Mouse (Mus musculus): Measurements from ENCODE around the gene Frmd4a. TPM values are rescaled to one million over a fixed set of nuclear protein-coding genes. Genes with fewer than 3 reads are reported as not detected.

The Frmd4a gene
- total RNA-seq, 2 experiments from 2014 or later = 57.7 to 65.1 TPM

DNA sequence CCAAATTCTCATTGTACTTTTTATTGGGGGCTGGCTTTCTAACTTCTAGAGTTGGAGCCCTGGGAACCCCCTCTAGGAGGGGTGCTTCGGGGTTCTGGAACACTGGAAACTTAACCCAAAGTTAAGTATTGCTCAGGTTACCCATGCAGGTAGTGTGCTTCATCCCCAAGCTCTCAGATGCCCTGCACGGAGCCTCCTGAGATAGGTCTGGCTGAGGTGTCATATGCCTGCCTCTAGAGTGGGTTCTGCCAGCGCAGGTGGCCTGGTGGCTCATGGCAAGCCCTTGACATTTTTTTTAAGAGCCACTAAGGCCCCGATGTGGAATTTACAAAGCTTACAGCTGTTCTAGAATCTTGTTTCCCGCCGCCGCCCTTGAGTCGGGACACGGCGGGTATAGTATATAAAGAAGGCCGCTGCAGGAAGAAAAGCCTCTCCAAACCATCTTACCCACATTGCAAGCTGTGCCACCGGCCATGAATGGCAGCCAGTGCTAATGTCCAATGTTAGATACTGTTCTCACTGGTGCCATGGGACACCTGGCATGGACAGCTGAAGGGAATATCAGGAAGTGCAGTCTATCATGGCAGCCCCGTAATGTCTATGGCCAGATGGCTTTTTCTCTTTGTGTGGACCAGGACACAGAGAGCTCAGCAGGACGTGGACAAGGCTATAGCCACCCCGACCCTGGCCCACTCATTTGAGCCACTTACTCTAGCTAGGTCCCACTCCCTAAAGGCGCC, 396.2 kb downstream of the Frmd4a start:
- Histone ChIP-seq H3K4me3 (no peak overlapping the region), H3K27ac (no peak overlapping the region)
- no peak for DNase-seq (ENCODE audit: extremely low spot score in 1 of 2, low spot score in 2 of 2)
- intact Hi-C loops (cut with DNase I) = no loop called here
- TF ChIP-seq CTCF (IDR thresholded peaks at IDR 0.05) = no peak

DNA sequence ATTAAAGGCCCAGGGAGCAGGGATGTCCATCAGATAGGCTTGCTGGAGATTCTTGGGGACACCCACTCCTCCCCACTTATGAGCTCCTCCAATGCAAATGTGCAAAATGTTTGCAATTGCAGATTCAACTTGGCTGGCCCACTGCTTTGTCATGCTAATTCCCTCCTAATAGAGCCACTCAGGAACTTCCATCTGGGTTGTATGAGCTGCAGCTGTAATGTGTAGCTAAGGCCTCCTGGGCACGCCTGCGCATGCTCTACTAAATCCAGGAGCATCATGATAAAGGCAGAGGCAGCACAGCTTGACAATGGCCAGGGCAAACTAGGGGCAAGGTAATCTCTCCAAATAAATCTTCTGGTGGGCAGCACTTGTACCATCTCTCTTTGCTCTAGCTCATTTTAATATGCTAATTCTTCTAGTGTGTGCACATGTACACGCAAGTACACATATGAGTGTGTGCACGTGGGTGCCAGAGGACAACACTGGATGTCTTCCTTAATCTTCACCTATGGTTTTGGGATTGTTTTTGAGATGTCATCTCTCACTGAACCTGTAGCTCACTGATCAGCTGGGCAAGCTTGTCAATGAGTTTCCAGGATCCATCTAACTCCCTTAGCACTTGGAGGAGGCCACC, 403.3 kb downstream of the Frmd4a start:
- no peak overlapping the region for H3K27ac ChIP-seq
- H3K4me3 ChIP-seq = no peak overlapping the region
- DNase-seq (ENCODE audit: extremely low spot score in 1 of 2, low spot score in 2 of 2) = no peak
- TF ChIP-seq CTCF (IDR thresholded peaks at IDR 0.05) = no peak
- intact Hi-C loops (cut with DNase I) = no loop called here

- no peak overlapping the region for H3K27ac ChIP-seq
- TF ChIP-seq CTCF (IDR thresholded peaks at IDR 0.05) = no peak
- intact Hi-C loops (cut with DNase I) = no loop called here
- H3K4me3 ChIP-seq = no peak overlapping the region
- no peak for DNase-seq (ENCODE audit: extremely low spot score in 1 of 2, low spot score in 2 of 2)
These were observed 404.2 kb downstream of the Frmd4a start for GRCm38 (mm10) chr2:4421757-4422156.

- no peak for DNase-seq (ENCODE audit: extremely low spot score in 1 of 2, low spot score in 2 of 2)
- intact Hi-C loops (cut with DNase I) = no loop called here
- no peak for TF ChIP-seq CTCF (IDR thresholded peaks at IDR 0.05)
- Histone ChIP-seq H3K4me3 (no peak overlapping the region), H3K27ac (no peak overlapping the region)
These were observed 406.4 kb downstream of the Frmd4a start for GRCm38 (mm10) chr2:4423896-4424295.

DNA sequence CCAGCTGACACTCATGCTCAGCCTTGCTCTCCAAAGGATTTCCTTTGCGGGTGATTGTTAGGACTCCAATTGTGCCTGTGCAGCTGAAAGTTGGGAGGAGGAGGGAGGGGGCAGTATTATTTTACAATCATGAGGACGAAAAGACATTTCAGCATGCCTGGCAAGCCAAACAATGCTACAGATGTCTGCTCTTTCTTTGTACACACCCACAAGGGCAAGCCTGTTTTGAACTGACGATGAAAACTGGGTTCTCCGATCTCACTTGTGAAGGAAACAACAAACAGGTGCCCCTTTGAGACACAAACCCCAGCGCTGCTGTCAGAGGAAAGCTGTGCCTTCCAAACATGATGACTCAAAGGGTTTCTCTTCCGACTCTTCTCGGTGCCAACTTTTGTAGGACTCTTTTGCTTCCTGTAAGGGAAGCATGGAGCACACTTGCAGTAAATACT, 410.9 kb downstream of the Frmd4a start:
- H3K27ac ChIP-seq = no peak overlapping the region
- no peak for DNase-seq (ENCODE audit: extremely low spot score in 1 of 2, low spot score in 2 of 2)
- intact Hi-C loops (cut with DNase I) = no loop called here

GRCm38 (mm10) chr2:4433119-4433518, 415.6 kb downstream of the Frmd4a start:
- no peak for TF ChIP-seq CTCF (IDR thresholded peaks at IDR 0.05)
- H3K27ac ChIP-seq = no peak overlapping the region
- H3K4me3 ChIP-seq = no peak overlapping the region
- DNase-seq (ENCODE audit: extremely low spot score in 1 of 2, low spot score in 2 of 2) = no peak
- intact Hi-C loops (cut with DNase I) = no loop called here

More for the DNA sequence above, 410.9 kb downstream of the Frmd4a start:
- no peak overlapping the region for H3K4me3 ChIP-seq
- TF ChIP-seq CTCF (IDR thresholded peaks at IDR 0.05) = no peak

GRCm38 (mm10) chr2:4435051-4435450, 417.5 kb downstream of the Frmd4a start:
- TF ChIP-seq CTCF (IDR thresholded peaks at IDR 0.05) = no peak
- no peak overlapping the region for H3K27ac ChIP-seq
- intact Hi-C loops (cut with DNase I) = no loop called here
- no peak for DNase-seq (ENCODE audit: extremely low spot score in 1 of 2, low spot score in 2 of 2)
- no peak overlapping the region for H3K4me3 ChIP-seq

GRCm38 (mm10) chr2:4436361-4437231, 419.1 kb downstream of the Frmd4a start:
- intact Hi-C loops (cut with DNase I) = no loop called here
- H3K4me3 ChIP-seq = no peak overlapping the region
- peak in 1 of 2 experiments; percentile 29 for DNase-seq (ENCODE audit: extremely low spot score in 1 of 2, low spot score in 2 of 2)
- TF ChIP-seq CTCF (IDR thresholded peaks at IDR 0.05) = no peak; the same call in 1 of the 2 replicates
- H3K27ac ChIP-seq = no peak overlapping the region

DNA sequence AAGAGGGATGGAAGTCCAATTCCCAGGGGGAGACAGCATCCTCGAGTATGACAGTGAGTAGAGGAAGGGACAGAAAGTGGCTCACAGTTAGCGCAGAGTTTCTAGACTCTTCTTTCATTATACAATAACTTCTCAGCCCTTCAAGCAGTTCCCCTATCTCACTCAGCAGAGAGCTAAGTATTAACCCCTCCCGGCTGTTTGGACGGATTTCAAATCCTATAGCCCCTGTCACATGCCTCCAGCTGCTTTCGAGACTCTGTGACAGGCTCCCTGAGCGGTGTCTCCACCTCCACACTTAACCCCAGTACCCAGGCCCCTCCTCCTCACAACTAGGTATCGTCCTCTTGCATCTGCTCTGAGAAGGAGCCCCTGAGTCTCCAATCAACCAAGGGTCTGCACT, 421.2 kb downstream of the Frmd4a start:
- no peak for TF ChIP-seq CTCF (IDR thresholded peaks at IDR 0.05)
- intact Hi-C loops (cut with DNase I) = no loop called here

GRCm38 (mm10) chr2:4439909-4440308, 422.4 kb downstream of the Frmd4a start:
- no peak for DNase-seq (ENCODE audit: extremely low spot score in 1 of 2, low spot score in 2 of 2)
- Histone ChIP-seq H3K27ac (no peak overlapping the region), H3K4me3 (no peak overlapping the region)
- no peak for TF ChIP-seq CTCF (IDR thresholded peaks at IDR 0.05)
- intact Hi-C loops (cut with DNase I) = no loop called here

More for the DNA sequence above, 421.2 kb downstream of the Frmd4a start:
- Histone ChIP-seq H3K27ac (no peak overlapping the region), H3K4me3 (no peak overlapping the region)
- no peak for DNase-seq (ENCODE audit: extremely low spot score in 1 of 2, low spot score in 2 of 2)

DNA sequence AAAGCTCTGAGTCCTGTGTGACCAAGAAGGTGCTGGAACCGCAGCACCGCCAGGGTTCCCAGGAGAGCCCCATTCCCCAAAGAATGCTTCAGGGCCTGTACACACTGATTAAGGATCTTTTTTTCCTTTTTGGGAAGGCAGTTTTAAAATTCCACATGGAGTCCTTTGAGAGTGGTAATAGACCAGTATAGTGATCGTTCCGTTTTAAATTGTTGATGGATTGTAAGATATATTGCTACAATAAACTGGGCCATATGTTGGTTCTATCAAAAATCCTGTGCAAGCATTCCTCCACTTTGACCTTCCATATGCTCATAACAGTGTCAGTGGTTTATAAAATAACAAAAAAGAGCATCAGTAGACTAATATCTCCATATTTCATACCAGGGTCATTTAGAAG, 424.3 kb downstream of the Frmd4a start:
- no peak for TF ChIP-seq CTCF (IDR thresholded peaks at IDR 0.05)
- intact Hi-C loops (cut with DNase I) = no loop called here
- no peak overlapping the region for H3K4me3 ChIP-seq
- no peak for DNase-seq (ENCODE audit: extremely low spot score in 1 of 2, low spot score in 2 of 2)
- H3K27ac ChIP-seq = no peak overlapping the region

DNA sequence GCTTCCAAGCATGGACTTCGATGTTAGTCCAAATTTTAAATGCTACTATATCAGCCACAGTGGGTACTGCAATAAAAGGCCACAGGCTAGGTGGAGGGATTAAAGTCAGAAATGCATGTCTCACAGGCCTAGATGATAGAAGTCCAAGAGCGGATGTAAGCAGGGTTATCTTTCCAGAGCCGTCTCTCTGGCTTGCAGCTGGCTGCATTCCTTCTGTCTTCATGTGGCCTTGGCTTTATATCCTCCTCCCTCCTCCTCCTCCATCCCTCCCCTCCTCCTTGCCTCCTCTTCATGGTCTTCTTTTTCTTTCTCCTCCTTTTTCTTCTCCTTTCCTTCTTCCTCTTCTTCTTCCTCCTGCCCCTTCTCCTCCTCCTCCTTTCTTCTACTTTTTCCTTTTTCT, 427.2 kb downstream of the Frmd4a start:
- DNase-seq (ENCODE audit: extremely low spot score in 1 of 2, low spot score in 2 of 2) = no peak
- no peak overlapping the region for H3K4me3 ChIP-seq
- intact Hi-C loops (cut with DNase I) = no loop called here
- H3K27ac ChIP-seq = no peak overlapping the region
- TF ChIP-seq CTCF (IDR thresholded peaks at IDR 0.05) = no peak

Measured in left cerebral cortex, adult 2 months (tissue).